Mouse (Mus musculus) heart, adult 18-20 months (tissue): ENCODE measurements around the gene Haus2. TPM values are rescaled to one million over a fixed set of nuclear protein-coding genes. Genes with fewer than 3 reads are reported as not detected.

Source experiments
- DNase-seq, 2 experiments: peaks; one replicate each; pipeline ENCODE4 v3.0.0; 2021 to 2022; ENCODE audit warnings: mixed read lengths in 1 of 2
- total RNA-seq, 2 experiments: library from RNA; stranded (reverse); gene quantifications; 2 replicates each; pipeline ENCODE4 v1.2.3; 2021

The Haus2 gene
- total RNA-seq, 2 experiments from 2014 or later = 9.9 to 11.5 TPM

DNA sequence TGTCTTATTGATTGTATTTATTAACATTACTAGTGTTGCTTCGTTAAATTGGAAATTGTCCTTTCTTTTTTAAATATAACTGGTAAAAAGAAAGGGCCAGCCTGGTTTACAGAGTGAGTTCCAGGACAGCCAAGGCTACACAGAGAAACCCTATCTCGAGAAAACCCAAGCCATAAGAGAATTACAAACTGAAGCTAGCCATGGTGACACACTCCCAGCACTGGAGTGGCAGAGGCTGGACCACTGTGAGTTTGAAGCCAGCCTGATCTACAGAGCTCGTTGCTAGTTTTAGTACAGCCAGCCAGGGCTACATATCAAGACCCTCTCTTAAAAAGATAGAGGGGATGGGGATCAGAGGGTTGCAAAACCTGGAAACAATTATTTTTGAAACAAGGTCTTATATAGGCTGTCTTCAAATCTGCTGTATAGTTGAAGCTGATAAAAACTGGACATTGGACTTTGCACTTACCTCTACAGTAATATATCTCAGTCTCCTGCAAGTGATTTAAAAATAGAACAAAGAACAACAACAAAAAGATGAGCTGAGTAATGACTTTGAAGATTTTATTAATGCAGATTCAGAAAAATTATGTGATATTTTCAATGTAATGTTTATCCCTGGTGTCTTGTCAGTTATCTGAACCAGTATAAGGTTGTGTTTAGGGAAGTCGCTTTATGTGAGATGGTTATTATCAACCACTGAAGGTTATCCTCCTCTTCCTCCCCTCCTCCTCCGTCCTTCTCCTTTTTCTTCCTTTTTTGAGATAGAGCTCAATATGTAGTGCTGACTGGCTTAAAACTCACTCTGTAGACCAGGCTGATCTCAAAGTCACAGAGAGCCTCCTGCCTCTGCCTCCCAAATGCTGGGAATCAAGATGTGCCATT lies 7.3 kb downstream of the Haus2 start:
- DNase-seq = no peak

DNA sequence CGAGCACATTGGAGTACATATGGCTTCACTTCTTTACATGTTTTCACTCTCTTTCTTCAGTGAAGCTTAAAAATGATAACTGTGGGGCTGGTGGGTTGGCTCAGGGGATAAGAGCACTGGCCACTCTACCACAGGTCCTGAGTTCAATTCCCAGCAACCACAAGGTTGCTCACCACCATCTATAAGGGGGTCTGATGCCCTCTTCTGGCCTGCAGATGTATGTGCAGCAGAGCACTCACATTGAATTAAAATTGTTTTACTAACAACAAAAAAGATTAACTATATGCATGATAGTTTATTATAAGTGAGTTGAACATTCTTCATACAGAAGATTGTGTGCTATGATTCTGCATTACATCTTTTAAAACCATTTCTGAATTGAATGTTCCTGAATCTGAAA lies 10.4 kb downstream of the Haus2 start:
- DNase-seq = no peak

DNA sequence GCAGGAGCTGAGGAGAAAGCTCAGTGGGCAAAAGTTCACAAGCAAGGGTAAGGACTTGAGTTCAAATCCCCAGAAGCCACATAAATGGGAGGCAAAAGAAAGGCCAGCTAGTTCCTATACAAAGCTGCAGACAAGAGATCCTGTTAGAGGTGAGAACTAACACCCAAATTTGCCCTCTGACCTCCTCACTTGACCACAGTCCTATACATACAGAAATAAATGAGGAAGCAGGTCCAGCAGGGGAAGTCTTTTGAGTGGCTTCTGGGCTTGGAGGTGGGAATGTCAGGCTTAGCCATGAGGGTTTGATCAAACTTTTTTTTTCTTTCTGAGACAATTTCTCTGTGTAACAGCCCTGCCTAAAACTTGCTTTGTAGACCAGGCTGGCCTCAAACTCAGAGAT lies 13.7 kb downstream of the Haus2 start:
- DNase-seq = no peak

DNA sequence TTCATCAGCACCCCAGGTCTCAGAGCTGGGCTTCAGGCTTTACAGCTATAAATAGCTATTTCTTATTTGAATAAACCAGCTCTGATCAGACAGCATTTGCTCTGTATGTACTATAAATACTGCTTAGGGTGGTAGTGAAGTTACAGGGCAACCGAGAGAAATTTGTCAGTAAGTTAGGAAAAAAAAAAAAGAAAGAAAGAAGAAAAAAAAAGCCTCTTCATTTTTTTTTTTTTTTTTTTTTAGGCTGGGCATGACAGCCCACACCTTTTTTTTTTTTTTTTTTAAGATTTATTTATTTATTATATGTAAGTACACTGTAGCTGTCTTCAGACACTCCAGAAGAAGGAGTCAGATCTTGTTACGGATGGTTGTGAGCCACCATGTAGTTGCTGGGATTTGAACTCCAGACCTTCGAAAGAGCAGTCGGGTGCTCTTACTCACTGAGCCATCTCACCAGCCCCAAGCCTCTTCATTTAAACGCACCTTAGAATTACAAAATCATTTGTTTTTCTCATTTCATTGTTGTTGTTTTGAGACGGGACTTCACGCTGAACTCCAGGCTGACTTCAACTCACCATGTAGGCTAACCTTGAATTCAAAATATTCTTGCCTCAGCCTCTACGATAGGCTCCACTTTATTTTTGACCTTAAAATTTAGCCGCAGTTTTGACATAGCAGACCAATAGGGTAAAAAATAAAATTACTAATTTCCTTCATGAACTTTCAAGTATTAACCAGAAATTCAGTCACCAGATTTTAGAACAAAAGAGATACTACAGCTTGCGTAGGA lies 19.1 kb downstream of the Haus2 start:
- DNase-seq = no peak

DNA sequence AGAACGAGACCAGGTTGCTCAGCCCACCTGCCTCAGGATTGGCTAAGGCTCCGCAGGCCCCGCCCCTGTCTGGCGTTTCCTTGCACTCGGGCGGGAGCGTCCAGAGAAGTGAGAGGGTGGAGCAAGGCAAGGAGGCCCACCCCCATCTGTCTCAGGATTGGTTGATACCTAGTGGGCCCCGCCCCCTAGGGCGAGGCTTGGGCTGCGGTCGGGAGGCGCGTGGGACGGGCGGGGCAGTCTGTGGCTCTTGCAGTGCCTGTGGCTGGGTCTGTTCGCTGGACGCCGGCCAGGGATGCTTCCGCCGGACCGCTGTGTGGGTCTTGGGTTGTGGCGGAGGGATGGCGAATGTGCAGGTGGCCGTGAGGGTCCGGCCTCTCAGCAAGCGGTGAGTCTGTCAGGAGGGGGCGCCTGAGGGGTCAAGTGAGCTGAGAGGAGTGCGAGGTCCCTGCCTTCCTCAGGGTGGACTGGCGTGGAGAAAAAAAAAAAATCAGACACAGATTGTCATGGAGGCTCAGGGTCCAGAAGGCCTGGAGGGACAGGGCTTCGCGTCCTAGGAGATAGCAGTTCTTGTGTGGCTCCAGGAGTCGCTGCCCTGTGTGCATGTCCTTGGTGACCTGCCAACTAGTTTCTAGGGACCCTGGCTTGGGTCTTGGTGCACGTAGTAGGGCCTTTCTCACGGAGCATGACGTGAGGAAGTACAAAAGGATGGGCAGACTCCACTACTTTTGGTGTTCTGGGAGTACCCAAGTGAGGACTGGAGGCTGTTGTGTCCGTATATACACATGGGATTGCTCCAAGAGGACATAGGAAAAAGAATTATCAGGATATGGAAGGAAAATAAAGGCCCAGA lies 19.9 kb downstream of the Haus2 start, which contains the start of gene Stard9:
Stard9 (plus strand) TSS at position 236 of the 850 bp plus-strand sequence.
- DNase-seq = peak; percentile 98 to 99

DNA sequence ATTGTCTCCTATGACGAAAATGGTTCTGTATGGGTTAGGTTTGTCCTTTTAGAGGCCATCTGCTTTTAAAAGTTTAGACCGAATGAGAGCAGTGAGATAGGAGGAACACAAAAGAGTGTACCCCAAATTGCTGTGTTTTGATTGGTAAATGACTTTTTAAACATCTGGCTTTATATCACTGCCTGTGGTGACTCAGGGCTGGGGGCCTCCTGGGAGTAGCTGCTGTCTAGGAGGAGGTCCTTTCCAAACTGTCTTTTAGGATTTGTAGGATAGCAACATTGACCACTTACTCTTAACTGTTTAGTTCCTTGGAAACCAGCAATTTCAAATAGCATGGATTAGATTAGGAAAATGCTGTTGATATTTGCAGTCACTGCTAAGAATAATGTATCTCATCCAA lies 21.1 kb downstream of the Haus2 start:
- DNase-seq = peak; percentile 44 to 49

DNA sequence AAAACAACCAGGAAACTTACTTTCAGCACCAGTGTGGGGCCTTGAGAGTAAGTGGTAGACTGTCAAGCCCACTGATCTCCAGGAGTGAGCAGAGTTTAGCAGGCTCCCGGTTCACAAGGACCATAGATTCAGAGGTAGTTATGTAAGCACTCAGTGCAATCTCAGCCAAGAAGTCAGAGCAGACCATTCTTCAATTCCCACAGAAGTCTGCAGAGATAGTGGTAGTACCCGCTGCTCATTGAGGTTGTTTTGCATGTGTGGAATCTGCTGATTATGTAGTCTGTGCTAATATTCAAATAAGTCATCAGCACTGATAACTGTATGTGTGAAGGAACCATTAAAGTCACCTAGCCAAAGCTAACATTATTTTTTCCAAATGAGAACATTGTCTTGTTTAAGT lies 21.5 kb downstream of the Haus2 start:
- no peak for DNase-seq

DNA sequence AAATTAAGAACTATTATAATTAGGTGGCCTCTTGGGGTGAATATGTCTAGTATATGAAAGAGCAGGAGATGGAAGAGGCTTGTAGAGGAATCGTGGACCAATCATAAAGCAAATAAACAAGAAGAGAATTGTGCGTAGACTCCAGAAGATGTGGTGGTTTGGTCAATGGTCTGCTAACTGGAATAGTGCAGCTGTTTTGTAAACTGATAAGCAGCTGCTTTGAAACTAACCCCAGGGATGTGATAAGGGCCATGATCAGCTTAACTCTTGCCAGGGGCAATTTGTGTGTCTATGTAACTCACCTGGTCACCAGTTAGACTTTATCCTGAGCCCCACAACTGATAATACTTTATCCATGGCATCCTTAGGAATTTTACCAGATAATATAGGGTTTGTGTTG lies 22.3 kb downstream of the Haus2 start:
- DNase-seq = no peak

DNA sequence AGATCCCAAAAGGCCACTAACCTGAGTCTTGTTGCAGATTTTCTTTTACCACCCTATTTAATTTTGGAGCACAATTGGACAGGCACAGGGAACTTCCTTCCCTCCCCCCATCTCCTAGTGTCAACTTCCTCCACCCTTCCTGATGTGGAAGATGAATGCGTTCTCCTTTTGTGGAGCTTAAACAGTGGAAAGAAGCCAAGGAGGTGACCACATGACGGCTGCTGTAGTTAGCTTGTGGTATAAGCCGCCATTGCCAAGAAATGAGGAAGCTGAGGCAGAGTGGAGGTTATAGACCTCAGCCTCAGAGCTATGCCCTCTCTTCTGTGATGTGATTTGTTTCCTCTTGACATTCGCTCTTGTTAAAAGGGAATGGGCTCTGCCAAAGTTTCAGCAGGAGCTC lies 22.8 kb downstream of the Haus2 start:
- DNase-seq = peak; percentile 61 to 86

DNA sequence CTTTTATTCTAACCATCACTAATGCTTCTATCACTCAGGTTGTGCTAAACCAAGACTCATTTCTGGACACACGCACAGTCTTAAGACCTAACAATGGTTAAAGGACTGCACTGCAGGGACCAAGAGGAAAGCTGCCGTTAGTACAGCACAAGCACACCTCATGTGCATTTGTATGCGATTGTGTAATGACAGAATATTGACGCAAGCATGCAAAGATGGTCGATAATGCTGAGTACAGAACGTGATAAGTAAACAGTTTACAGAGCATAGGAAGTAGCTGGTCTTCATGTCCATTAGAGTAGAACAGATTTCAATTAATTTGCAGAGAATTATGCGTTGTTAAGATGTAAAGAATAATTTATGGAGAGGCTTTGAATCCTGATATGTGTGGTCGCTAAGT lies 31.7 kb downstream of the Haus2 start:
- no peak for DNase-seq

DNA sequence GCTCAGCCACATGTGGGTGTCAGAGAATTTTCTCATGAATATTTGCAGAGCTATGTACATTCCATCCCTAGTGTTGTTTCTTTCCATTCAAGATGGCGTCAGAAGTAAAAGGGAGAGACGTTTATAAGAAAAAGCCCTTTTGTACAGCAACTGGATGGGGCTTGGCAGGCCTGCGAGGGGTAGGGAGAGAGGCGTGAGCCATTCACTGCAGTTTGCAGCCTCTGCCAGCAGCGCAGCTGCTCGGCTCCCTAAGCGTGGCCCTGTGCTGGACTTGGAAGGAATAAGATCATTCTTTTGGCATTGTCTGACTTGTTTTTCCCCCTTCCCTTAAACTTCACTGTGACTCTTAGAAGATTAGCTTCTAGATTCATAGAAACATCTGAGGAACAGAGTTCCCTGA lies 34.7 kb downstream of the Haus2 start:
- DNase-seq = peak; percentile 68 to 87

DNA sequence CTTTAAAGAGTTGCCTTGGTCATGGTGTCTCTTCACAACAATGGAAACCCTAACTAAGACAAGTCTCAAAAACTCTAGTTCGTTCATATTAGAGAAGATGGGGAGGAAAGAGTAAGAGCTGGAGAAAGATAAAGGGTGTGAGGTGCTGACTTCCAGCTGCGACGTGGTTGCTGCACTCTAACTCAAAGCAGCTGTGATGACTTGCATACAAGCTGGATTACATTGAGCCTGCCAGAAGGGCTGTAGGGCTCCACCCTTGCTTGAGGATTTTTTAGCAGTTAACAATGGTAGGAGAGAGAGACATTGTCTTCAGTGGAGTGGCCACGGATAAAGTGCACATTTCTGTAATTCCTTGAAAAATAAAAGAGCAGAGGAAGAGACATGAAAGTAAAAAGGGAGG lies 37.6 kb downstream of the Haus2 start:
- peak; percentile 45 to 62 for DNase-seq

DNA sequence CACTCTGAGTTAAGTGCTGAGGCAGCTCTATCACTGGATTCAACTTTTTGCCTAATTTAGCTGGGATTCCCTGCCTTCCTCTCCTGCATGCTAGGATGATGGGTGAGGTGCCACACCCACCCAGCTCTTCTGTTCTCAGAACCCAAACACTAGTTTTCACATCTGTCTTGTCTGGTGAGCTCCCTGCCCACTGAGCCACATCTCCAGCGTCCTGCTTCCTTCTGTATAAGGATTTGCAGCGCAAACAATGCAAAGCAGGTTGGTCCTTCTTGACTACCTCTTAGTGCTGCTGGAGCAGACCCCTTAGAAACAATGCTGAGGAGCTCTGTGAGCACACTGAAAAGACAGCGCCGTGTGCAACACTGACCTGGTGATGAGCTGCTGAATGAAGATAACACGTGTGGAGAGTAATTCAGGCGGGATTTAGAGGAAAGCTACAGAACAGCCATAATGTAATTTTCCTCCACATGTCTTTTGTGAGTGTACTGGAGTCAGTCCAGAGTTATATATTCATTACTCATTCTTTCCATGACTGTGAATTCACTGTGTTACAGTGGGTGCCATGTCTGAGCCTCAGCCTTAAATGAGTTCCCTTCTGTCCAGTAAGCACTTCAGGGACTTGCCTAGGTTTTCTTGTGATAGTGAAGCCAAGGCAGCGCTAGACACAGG lies 43.2 kb downstream of the Haus2 start:
- DNase-seq = peak in 1 of 2 experiments; percentile 20

DNA sequence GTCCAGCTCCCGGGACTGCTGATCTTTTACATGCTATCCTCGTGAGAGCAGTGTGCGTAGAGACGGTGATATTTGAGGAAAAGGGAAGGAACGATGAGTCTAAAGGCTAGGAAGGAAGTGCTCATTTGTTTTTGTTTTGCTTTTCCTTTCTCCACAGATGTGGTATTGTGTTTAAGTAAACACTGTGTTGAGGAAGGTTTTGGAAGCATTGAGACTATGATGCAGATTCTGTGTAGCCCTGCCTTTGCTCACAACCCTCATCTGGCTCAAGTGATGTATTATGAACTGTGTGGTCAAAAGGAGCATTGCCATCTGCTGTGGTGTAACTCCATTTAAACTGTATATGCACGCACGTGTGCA lies 43.7 kb downstream of the Haus2 start:
- peak in 1 of 2 experiments; percentile 14 for DNase-seq

DNA sequence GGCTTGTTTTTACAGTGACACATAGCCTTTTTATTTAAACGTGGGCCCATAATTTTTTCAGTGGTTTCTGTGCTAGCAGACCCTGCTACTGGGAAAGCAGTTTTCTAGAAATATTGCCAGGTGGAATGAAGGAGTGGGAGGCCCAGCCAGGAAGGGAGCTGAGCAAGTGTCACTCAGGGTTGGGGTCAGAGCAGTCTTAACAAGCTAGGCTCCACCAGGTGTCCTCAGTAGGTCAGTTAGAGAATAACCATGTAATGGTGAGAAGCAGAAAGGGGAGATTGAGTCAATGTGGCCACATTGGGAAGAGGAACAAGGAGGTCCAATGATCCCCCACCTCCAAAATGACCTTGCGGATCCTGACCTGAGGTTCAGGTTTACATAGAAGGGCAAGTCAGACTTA lies 45.5 kb downstream of the Haus2 start:
- no peak for DNase-seq

DNA sequence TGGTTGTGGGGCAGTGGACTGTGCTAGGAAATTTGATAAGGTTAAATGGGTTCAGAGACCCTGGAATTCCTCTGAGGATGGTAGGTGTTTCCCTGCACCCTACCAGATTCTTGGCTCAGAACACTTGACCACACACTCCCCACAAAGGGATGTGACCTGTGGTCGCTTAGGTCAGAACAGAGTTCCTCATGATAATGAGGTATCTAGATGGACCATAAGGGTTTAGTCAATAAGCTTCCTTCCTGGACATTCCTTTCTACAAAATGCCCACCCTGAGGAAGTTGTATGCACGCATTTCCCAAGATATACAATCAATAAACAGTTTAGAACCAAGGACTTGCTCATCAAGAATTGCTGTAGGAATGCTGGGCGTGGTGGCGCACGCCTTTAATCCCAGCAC lies 46.7 kb downstream of the Haus2 start:
- no peak for DNase-seq

DNA sequence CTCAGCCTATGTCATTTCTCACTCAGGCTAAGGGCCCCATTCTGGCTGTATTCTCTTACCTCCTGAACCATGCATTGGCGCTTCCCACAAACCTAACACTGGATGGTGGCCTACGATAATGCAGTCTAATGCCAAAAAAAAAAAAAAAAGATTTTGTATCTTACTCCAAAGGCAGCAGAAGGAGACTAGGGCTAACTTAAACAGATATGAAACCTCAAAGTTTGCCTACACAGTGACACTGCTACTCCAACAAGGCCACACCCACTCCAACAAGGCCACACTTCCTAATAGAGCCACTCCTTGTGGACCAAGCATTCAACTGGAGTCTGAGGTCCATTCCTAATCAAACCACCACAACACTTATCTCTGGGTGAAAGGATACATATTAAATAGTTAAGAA lies 47.5 kb downstream of the Haus2 start:
- DNase-seq = no peak

DNA sequence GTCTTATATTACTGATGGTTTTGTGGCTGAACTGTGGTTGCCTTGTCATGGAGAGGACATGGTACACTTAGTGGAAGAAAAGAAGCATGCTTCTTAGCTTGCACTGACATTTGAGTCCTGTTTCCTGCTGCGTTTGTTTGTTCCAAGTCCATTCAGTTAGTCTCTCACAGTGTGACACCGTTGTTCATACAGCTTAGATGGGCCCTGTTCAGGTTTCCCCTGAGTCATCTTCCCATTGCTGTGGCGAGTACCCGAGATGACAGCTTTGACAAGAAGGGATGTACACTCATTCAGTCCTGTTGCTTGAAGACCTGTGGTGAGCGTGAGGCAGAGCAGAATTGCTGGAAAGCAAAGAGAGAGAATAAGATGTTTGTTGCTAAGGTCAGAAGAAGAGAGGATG lies 49.3 kb downstream of the Haus2 start:
- DNase-seq = no peak

DNA sequence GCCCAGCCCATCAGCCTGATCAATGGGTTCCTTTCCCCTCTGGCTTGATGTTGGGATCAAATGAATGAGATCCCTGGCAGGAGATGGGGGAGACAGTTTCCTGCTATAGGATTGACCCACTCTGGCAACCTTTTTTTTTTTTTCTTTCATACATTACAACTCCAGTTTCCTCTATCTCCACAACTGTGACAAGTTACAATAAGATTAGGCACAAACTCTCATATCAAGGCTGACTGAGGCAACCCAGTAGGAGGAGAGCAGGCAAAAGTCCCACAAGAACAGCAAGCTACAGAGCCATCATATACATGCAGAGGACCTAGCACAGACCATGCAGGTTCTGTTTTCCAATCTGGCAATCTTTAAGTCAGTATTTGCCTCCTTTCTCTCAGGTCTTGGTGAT lies 50.1 kb downstream of the Haus2 start:
- no peak for DNase-seq

DNA sequence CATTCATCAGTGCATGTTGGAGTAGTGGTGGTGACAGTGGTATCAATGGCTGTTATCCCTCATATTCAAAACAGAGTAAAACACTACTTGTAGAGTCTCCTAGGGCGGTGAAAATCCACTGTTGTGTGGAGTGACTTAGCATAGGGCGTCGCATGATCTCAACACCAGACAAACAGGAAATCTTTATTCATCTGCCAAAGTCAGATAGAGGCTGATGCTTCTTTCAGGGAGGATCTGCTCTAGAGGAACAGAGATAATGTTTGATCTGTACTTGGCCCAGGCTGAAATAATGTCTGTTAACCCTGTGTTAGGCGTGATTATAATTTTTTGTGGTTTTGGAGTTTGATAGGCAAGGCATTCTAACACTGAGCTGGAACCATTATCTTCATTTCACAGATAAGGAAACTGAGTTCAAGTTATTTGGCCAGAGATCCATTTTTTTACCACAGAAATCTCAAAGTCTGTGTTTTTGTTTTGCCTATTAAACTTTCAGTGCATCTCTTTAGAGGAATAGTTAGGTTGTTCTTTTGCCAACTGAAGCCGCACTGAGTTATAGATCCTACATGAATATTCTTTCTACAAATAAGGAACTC lies 51.4 kb downstream of the Haus2 start:
- peak in 1 of 2 experiments; percentile 36 for DNase-seq

DNA sequence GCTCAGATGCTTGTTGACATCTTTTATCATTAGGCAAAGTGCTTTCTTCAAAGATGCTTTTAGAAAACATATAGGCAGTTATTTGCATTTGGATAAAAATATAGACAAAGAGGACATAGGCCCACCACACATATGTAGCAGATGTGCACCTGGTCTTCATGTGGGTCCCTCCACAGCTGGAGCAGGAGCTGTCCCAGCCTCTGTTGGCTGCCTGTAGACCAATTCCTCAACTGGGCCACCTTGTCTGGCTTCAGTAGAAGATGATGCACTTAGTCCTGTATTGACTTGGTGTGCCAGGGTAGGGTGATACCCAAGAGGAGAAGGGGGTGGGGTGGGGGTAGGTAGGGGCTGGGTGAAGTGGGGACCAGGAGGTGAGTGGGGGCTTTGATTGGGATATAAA lies 53.6 kb downstream of the Haus2 start:
- DNase-seq = no peak
